Mouse (Mus musculus) embryonic facial prominence, embryonic 11.5 days (tissue): ENCODE results near the gene Fgf12. TPM values are rescaled to one million over a fixed set of nuclear protein-coding genes. Genes with fewer than 3 reads are reported as not detected.

Source experiments
- ATAC-seq: fragments of 200-750 bp; cut with Nextera tagmentation; replicated peaks from 2 replicates; pipeline ENCODE4 v1.8.0; 2017; ENCODE audit warnings: low read depth; ENCODE audit not compliant: insufficient number of reproducible peaks, low FRiP score, low TSS enrichment
- DNase-seq: peaks from one replicate; pipeline ENCODE4 v3.0.0-alpha.2; 2015; ENCODE audit warnings: low spot score
- H3K27ac ChIP-seq: fragments of 300-500 bp; sonication (generic); replicated peaks from 2 replicates; pipeline ENCODE4 v1.5.1; 2014; ENCODE audit warnings: mild to moderate bottlenecking, low read depth, low read length, control low read depth
- H3K27me3 ChIP-seq: fragments of 300-500 bp; sonication (generic); 2 replicates; pipeline ENCODE4 v1.6.1; 2014; ENCODE audit warnings: mild to moderate bottlenecking, low read length, moderate library complexity, mixed read lengths; ENCODE audit not compliant: control insufficient read depth, insufficient read depth
- H3K36me3 ChIP-seq: fragments of 300-500 bp; sonication (generic); replicated peaks from 2 replicates; pipeline ENCODE4 v1.6.1; 2014; ENCODE audit warnings: low read depth, mild to moderate bottlenecking, low read length, moderate library complexity, mixed read lengths; ENCODE audit not compliant: control insufficient read depth, insufficient read depth
- H3K4me1 ChIP-seq: fragments of 300-500 bp; sonication (generic); 2 replicates; pipeline ENCODE4 v1.6.1; 2014; ENCODE audit warnings: low read length, mixed read lengths; ENCODE audit not compliant: control insufficient read depth, insufficient read depth
- H3K4me2 ChIP-seq: fragments of 300-500 bp; sonication (generic); 2 replicates; pipeline ENCODE4 v1.6.1; 2014; ENCODE audit warnings: low read depth, mild to moderate bottlenecking, control low read depth, low read length, moderate library complexity
- H3K4me3 ChIP-seq: fragments of 300-500 bp; sonication (generic); 2 replicates; pipeline ENCODE4 v1.5.1; 2014; ENCODE audit warnings: low read depth, low read length, control low read depth
- H3K9ac ChIP-seq: fragments of 300-500 bp; sonication (generic); replicated peaks from 2 replicates; pipeline ENCODE4 v1.6.1; 2014; ENCODE audit warnings: mild to moderate bottlenecking, control low read depth, low read length
- H3K9me3 ChIP-seq: fragments of 300-500 bp; sonication (generic); replicated peaks from 2 replicates; pipeline ENCODE4 v1.6.1; 2016; ENCODE audit warnings: mild to moderate bottlenecking, low read length, inconsistent platforms, mixed read lengths; ENCODE audit not compliant: control insufficient read depth
- WGBS: fragments of 180-500 bp; shearing (Covaris S2); extraction: QIAGEN DNeasy Blood & Tissue Kit; methylation state at CpG from one replicate; pipeline ENCODE4 v1.1.7; 2014; 5-methylcytosine and 5-hydroxymethylcytosine counted together
- polyA plus RNA-seq: library from polyadenylated mRNA; unstranded; fragments of >200 nt; fragmentation: Nextera tagmentation; extraction: Ambion mirVana; gene quantifications from 2 replicates; pipeline ENCODE4 v1.2.1, GENCODE M21; 2014

Fgf12 gene
- polyA plus RNA-seq, 1 experiment from 2014 or later: 3.4 TPM

- WGBS: 75% methylated on average over 6 of the region's 6 CpGs
- no peak for ATAC-seq
- no peak overlapping the region for H3K4me2 ChIP-seq
Observed at GRCm38 (mm10) chr16:28562847-28563246, 190.0 kb downstream of the Fgf12 start.

GRCm38 (mm10) chr16:28555219-28555618, 197.6 kb downstream of the Fgf12 start:
- H3K36me3 ChIP-seq: no peaks in the 10 kb centered on the region
- WGBS: 83% methylated on average over 10 of the region's 10 CpGs
- H3K4me1 ChIP-seq: no peaks in the 10 kb centered on the region
- H3K27me3 ChIP-seq: no peaks in the 10 kb centered on the region
- no peak overlapping the region for H3K4me3 ChIP-seq
- no peak overlapping the region for H3K4me2 ChIP-seq
- no peak overlapping the region for H3K9ac ChIP-seq
- no peaks in the 10 kb centered on the region for H3K9me3 ChIP-seq
- H3K27ac ChIP-seq: no peak overlapping the region
- ATAC-seq (no peak), DNase-seq (no peak)

More at GRCm38 (mm10) chr16:28562847-28563246, 190.0 kb downstream of the Fgf12 start:
- H3K36me3 ChIP-seq: no peaks in the 10 kb centered on the region
- H3K27me3 ChIP-seq: peaks cover 20% of the 10 kb centered on the region
- H3K27ac ChIP-seq: no peak overlapping the region
- H3K4me3 ChIP-seq: no peak overlapping the region
- H3K4me1 ChIP-seq: no peaks in the 10 kb centered on the region
- H3K9me3 ChIP-seq: no peaks in the 10 kb centered on the region
- no peak for DNase-seq
- H3K9ac ChIP-seq: no peak overlapping the region

GRCm38 (mm10) chr16:28539423-28539822, 213.4 kb downstream of the Fgf12 start:
- Histone ChIP-seq H3K4me1 (no peaks in the 10 kb centered on the region), H3K4me3 (no peak overlapping the region), H3K27me3 (no peaks in the 10 kb centered on the region), H3K9ac (no peak overlapping the region), H3K9me3 (no peaks in the 10 kb centered on the region), H3K36me3 (no peaks in the 10 kb centered on the region), H3K4me2 (no peak overlapping the region), H3K27ac (no peak overlapping the region)
- DNase-seq: no peak
- 72% methylated on average over 3 of the region's 3 CpGs for WGBS
- no peak for ATAC-seq

GRCm38 (mm10) chr16:28517596-28518524, 235.0 kb downstream of the Fgf12 start:
- Histone ChIP-seq H3K36me3 (no peaks in the 10 kb centered on the region), H3K4me2 (peak overlapping the region; percentile 17), H3K27ac (no peak overlapping the region), H3K9ac (0 out of 2 replicates have a peak overlapping the region, but pooled peaks have one; percentile 7), H3K27me3 (no peaks in the 10 kb centered on the region), H3K4me1 (no peaks in the 10 kb centered on the region), H3K4me3 (peak overlapping the region; percentile 12; the same call in 1 of the 2 replicates), H3K9me3 (no peaks in the 10 kb centered on the region)
- 26% methylated on average over 21 of the region's 21 CpGs for WGBS
- DNase-seq (peak; percentile 86), ATAC-seq (0 out of 2 replicates have a peak, but pooled peaks have one; percentile 63)

GRCm38 (mm10) chr16:28512446-28512845, 240.4 kb downstream of the Fgf12 start:
- Histone ChIP-seq H3K4me3 (no peak overlapping the region), H3K27me3 (no peaks in the 10 kb centered on the region), H3K4me2 (no peak overlapping the region), H3K36me3 (no peaks in the 10 kb centered on the region), H3K9me3 (no peaks in the 10 kb centered on the region), H3K4me1 (no peaks in the 10 kb centered on the region), H3K9ac (no peak overlapping the region), H3K27ac (no peak overlapping the region)
- no peak for ATAC-seq
- no peak for DNase-seq
- WGBS: 66% methylated on average over 6 of the region's 6 CpGs

- Histone ChIP-seq H3K4me1 (no peaks in the 10 kb centered on the region), H3K9ac (no peak overlapping the region), H3K9me3 (no peaks in the 10 kb centered on the region), H3K4me3 (no peak overlapping the region), H3K27ac (no peak overlapping the region), H3K36me3 (no peaks in the 10 kb centered on the region), H3K4me2 (no peak overlapping the region), H3K27me3 (no peaks in the 10 kb centered on the region)
- no peak for ATAC-seq
- 37% methylated on average over 5 of the region's 5 CpGs for WGBS
- peak; percentile 19 for DNase-seq
Observed at GRCm38 (mm10) chr16:28511413-28511812, 241.5 kb downstream of the Fgf12 start.

GRCm38 (mm10) chr16:28497971-28498607, 254.8 kb downstream of the Fgf12 start:
- Histone ChIP-seq H3K27ac (no peak overlapping the region), H3K4me3 (no peak overlapping the region), H3K4me1 (no peaks in the 10 kb centered on the region), H3K9me3 (no peaks in the 10 kb centered on the region), H3K4me2 (no peak overlapping the region), H3K27me3 (no peaks in the 10 kb centered on the region), H3K9ac (no peak overlapping the region), H3K36me3 (no peaks in the 10 kb centered on the region)
- DNase-seq: no peak
- 85% methylated on average over 12 of the region's 12 CpGs for WGBS
- no peak for ATAC-seq

GRCm38 (mm10) chr16:28491711-28492110, 261.2 kb downstream of the Fgf12 start:
- Histone ChIP-seq H3K9me3 (no peaks in the 10 kb centered on the region), H3K4me2 (no peak overlapping the region), H3K4me1 (no peaks in the 10 kb centered on the region), H3K4me3 (no peak overlapping the region), H3K27ac (no peak overlapping the region), H3K27me3 (no peaks in the 10 kb centered on the region), H3K9ac (no peak overlapping the region), H3K36me3 (no peaks in the 10 kb centered on the region)
- 31% methylated on average over 6 of the region's 6 CpGs for WGBS
- ATAC-seq (no peak), DNase-seq (no peak)
